Mouse (Mus musculus) gastrocnemius, postnatal 14 days (tissue): ENCODE measurements at regions not wholly inside any gene's neighbourhood (a gene's known extent, or its start where the extent isn't known, plus 50 kb on each side); places are given as distances from the start of the nearest gene placed in this dataset.

ENCODE experiments used
- DNase-seq: peaks from one replicate; pipeline ENCODE4 v3.0.0; 2021; ENCODE audit warnings: mixed read lengths
- intact Hi-C: fragments of 180-260 bp; cut with DNase I; formaldehyde crosslinking; loops from one replicate; pipeline ENCODE4 v1.15.1; 2025; ENCODE audit warnings: low total_unique reads

DNA sequence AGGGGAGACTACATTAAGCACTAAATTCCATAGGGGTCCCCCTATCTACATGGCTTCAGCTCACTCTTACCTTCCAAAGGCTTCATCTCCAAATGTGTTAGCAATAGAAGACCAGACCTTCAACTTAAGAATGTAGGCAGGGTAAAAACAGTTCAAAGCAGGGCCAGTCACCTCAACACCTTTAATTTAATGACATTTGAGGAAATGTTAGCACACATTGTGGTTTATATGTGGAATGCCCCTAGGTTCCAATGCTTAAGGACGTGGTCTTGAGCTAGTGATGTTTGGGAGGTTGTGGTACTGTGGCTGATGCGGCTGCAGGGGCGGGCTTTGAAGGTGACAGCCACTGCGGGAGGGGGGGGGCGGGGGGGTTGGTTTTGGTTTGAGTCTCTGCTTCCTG lies 116.9 kb upstream of the Tut7 start:
- intact Hi-C loops, result no loop called here
- no peak for DNase-seq

DNA sequence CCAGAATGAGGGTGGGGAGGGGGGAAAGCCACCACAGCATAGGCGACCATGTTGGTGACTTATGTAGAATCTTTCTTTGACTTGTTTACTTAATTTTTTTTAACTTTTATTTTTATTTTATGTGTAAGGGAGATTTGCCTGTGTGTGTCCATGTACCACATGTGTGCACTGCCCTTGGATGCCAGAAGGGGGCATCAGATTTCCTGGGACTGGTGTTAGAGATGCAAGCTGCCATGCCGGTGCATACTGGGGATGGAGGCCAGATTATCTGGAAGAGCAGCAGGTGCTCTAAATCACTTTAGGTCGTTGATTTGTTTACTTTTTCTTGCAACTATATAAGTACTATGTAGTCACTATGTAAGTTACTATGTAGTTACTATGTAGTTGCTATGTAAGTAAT lies 114.2 kb upstream of the Tut7 start:
- no peak for DNase-seq
- intact Hi-C loops, result no loop called here

DNA sequence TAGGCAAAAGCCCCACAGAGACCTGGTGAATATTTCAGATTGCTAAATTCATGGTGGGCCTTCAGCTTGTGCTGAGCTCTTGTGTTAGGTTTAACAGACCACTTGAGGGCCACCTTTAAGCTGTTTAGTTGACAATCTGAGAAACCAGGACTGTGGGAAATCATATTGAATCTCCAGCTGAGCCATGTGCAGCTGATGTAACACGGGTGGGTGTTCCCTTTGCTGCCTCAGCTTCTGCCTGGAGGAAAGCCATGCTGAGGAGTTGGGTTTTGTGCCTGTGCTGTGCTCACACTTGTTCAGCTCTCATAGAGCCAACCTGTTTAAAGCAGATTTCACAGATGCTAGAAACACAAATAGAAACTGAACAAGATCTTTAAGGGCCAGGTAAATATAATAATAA lies 111.6 kb upstream of the Tut7 start:
- intact Hi-C loops, result no loop called here
- no peak for DNase-seq

DNA sequence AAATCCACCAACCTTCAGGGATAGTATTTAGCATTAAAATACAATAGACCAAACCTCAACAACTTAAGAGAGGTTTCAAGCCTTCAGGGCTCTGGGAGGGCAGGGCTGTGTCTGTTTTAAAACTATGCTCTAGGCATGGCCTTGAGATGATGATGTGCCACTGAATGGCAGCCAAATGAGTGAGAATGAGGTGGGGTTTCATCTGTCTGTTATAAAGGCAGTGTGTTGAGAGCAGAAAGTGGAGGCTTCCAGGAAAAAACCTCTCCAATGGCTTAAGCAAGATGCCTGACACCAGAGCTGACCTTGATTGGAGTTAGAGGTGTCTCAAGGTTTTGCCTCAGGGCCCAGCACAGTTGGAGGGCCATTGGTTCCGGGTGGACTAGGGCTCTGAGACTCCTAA lies 111.1 kb upstream of the Tut7 start:
- intact Hi-C loops, result no loop called here

DNA sequence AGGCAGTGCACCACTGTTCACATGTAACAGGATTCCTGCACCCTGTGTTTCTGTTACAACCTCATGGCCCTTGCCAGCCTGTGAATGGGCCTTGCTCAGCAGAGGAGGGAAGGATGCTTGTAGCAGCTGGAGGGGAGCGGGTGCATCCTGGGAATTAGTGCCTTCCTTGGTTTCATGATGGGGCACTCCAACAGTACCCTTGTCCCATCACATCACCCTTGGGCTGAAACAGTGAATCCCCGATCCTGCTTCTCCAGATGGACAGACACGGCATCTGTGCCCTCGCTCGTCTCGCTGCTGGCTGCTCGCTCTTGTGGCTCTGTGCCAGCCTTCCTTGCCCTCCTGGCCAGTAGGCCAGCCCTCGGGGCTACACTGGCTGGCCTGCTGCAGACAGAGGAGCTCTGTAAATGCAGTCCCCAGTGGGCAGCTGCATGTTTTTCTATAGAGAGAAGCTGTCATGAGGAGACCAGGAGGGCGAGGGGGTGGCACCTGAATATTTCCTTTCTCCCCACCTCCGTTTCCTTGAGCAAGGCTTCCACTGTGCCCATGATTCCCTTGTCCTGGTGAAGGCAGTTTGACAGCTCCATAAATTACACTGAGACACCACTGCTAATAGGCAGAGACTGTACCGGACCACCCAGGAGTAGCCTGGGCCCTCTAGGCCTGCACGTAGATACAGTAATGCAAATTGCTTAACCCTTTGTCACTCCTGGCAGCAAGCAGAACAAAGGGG lies 104.6 kb upstream of the Tut7 start:
- intact Hi-C loops, result no loop called here
- peak; percentile 68 for DNase-seq

More for the DNA sequence above, 111.1 kb upstream of the Tut7 start:
- no peak for DNase-seq

DNA sequence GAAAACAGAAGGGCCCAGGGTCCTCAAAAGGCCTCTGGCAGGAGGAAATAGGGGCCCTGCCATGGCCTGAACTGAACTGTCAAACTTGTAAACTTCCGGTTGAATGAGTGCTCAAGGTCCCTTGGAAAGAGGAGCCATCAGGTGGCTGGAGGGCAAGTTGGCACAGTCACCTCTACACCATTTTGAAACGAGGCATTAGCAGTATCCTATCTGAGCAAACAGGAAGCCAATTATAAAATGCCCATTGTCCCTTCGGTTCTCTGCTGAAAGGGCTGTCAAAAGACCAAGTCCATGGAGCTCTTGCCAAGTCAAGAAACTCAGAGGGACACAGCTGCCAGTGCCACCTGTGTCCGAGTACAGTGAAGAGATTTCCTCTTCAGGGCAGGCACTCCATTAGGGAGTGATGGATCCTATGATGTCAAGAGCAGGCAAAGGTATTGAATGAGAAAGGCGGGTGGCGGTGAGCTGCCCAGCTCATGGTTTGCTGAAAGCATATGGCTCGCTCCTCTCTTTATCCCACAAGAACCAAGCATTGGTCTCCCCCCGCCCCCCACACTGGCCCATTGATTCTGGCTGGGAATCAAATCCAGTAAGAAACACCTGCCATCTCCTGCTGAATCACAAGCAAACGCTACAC lies 103.0 kb upstream of the Tut7 start:
- intact Hi-C loops, result no loop called here
- DNase-seq, result peak; percentile 17

DNA sequence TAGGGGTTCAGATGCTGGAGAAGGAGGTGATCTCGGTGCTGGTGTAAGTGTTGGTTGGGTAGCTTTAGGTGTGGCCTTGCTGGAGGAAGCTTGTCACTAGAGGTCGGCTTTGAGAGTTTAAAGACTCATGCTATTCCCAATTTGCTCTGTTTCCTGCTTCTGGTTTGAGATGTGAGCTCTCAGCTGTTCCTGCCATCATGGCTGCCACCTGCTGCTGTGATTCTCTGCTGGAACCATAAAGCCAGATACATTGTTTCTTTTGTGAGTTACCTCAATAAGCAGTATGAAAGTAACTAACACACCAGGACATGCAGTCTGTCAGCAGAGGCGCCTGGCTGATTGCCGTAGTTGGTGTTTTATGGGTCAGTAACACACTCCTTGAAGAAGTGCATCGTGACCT lies 94.2 kb upstream of the Tut7 start:
- intact Hi-C loops, result no loop called here
- DNase-seq, result no peak

DNA sequence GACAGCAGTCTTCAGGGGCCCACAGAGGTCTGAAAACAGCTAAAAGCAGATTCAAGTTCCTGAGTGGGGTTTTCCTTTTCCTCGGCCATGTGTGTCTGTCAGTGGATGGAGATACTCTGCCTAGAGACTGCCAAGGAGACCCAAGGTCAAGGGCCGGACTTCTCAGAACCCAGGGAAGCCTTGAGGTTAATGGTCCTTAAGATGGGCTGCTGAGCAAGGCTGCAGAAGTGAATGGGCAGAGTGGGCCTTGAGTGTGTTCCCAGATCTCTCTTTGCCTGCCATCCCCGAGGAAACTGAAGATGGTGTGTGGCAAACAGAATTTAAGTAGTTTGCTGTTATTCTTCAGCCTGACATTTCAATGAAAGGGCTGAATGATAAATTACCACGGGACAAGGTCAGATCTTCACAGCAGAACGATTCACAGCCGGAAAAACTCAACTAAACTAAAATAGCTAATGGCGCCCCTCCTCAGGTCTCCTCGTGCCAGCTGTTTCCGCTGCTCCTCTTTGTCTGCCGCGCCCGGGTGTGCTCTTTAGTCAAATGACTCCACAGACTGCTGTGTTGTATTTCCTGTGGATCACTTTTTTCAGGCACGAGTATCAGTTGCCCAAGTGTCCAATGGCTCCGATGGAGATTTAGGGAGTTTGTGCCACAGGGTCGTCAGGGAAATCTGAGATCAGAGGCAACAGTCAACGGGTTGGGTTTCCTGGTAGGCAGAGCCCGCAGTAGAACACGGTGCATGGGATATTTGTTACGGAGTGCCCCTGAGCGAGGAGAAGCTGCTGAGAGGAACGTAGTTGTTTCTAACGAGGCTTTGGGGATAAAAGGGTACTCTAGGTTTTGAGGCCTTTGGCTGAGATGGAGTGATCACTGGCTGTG lies 93.5 kb upstream of the Tut7 start:
- no peak for DNase-seq
- intact Hi-C loops, result no loop called here

DNA sequence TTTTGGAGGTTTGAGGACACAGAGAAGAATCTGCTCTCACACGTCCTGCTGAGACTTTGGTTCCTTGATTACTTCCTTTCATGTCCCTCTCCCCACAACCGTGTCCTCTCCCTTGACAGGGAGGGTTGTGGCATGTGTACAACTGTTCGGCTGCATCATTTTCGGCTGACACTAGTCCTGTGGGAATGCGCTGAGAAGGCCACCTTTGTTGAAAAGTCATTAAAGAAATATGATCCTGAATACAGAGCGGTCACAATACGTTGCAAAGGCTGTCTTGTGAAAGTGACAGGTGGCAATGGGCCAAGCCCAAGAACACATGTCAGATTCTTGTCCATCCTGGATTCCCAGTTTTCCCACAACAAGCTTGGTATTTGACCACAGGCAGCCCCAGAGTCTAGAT lies 92.8 kb upstream of the Tut7 start:
- DNase-seq, result no peak
- intact Hi-C loops, result no loop called here

DNA sequence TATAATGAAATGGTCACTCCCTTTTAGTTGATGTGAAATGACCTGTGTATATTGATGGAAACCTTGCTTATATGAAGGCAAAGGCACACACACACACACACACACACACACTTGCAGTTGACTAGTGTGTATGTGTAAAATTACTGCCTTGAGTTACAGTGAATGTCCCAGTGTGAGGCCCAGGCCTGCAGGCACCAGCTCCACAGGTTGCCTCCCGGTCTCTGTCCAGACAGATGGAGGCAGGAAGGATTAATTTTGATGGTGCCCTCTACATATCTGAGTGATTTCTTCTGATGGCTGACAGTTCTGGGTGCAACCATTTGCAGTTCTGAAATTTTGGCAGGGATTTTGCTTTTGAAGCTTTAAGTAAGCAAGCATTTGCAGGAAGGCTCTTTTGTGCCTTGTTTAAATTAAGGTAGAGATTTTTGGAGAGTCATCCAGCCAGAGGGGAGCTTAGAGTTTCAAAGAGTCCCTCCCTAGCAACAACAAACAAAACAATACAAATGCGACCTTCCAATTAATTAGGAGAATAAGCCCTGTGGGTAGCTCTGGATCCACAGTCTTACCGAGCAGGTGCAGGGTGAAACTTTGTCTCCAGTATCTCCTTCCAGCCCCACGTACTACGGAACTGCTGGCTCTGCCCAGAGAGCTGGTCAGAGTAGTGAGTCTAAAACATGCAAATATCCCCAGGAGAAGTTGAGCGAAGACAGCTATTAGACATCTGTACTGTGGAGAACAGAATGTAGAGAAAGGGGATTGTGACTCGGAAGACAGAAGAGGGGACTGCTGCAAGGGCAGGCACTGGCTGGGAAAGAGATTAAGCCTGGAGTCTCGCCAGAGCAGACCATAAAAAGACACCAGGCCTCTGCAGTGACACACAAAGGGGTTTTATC lies 87.5 kb upstream of the Tut7 start:
- intact Hi-C loops, result no loop called here
- no peak for DNase-seq

DNA sequence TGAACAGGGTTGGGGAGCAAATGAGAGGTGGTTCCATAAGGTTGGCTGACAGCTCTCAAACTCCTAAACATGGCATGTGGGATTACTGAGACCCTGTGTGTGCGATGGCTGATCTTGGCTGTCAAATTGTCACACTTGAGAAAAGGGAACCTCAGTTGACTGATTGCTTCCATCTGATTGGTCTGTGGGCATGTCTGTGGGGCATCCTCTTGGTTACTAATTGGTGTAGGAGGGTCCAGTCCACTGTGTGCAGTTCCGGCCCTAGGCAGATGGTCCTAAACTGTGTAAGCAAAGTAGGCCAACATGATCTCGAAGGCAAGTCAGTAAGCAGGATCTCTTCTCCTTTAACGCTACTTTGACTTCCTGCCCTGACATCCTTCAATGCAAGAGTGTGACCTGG lies 86.5 kb upstream of the Tut7 start:
- intact Hi-C loops, result no loop called here
- DNase-seq, result no peak

DNA sequence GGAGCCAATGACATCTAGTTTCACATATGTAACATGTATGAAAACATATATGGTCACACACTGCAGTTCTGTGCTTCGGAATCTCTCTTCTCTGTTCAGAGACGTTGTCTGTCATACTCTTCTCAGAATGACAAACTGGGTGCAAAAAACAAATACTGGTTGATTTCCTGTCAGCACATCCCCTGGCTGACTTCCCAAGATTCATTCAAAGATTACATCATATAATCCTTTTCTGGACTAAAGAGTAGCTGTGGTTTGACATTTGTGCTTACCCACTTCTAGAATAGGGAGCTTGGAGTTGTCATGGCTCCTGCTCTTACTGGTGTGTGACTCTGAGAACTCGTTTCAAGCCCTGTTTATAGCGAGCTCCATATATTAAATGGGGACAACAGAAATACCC lies 85.8 kb upstream of the Tut7 start:
- DNase-seq, result no peak
- intact Hi-C loops, result no loop called here

DNA sequence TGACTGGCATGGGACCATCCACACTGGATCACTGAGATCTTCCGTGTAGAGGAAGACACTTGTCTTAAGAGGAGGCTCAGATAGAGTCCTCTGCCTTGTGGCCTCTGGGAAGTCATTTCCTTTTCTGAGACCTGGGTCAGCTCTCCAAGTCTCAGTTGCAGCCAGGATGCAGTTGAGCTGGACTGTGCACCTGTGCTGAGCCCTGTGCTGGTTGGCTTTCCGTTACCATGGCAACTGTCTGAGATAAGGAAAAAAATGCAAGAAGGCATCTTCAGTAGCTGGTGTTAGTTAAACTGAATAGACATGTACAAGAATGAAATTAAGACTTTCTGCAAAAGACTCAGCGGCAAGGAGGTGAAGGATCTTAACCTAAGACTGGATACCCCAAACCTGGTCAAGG lies 82.5 kb upstream of the Tut7 start:
- no peak for DNase-seq
- intact Hi-C loops, result no loop called here

DNA sequence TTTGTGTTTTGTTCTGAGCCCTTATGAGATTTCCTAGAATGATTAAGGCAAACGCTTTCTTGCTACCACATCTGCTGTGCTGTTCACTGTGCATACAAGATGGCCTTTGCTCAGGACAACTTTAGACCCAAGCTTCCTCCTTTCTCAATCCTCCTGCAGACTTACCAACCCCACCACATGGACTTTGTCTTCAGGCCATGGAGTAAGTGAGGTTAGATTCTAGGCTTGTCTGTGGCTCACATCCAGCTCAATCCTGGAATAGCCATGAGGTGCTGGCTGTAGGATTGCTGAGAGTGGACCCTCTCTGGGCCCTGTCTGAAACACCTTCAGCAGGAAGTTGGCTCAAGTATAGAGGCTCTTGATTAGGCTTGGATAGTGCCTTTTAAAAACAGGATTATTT lies 81.5 kb upstream of the Tut7 start:
- intact Hi-C loops, result no loop called here
- no peak for DNase-seq

DNA sequence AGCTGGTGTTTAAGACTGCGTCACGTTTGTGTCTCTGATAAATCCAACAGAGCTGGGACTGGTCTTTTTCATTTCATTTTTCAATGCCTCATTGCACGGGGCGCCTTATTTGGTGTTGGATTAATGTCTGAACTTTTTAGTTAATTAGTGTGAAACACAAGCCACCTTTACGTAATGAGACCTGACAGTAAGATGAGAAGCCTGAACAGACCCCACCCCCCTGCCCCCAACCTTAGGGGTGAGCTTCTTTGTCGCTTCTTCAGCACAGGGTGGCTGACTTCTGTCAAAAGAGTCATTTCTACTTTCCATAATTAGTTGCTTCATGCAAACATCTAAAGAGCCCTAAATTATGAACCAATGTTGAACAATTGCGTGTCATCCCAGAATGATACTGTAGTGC lies 76.6 kb upstream of the Tut7 start:
- intact Hi-C loops, result loop anchor here (10.0 kb wide), 2 partner anchors 275 to 565 kb away; partner anchors contain the start of gene Gas1
- DNase-seq, result no peak

DNA sequence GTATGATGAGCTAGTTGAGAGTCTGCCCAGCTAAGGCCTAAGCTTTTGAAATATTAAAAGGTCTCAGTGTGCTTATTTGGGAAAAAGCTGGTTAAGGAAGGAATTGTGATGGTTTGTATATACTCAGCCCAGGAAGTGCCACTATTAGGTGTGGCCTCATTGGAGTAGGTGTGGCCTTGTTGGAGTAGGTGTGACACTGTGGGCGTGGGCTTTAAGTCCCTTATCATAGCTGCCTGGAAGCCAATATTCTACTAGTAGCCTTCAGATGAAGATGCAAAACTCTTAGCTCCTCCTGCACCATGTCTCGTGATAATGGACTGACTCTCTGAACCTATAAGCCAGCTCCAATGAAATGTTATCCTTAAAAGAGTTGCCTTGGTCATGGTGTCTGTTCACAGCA lies 72.8 kb upstream of the Tut7 start:
- intact Hi-C loops, result loop anchor here (10.0 kb wide), 2 partner anchors 279 to 569 kb away; partner anchors contain the start of gene Gas1

DNA sequence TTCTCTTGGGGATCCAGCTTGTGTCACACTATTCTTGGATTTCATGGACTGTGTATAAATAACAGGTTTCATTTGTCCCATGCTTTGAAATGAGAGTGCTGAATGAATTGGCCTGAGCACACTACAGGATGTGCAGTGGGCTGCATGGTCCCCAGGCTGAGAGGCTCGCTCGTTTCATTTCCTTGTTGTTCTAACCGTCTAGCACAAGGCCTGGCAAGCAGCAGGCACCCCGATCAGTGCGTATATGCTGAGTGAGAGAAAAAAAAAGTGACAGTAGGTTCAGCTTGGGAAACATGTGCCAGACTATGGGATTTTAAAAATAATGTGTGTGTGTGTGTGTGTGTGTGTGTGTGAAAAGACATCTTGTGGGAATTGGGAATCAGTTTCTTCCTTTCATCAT lies 71.1 kb upstream of the Tut7 start:
- DNase-seq, result no peak
- intact Hi-C loops, result loop anchor here (10.0 kb wide), 2 partner anchors 281 to 571 kb away; partner anchors contain the start of gene Gas1

More for the DNA sequence above, 72.8 kb upstream of the Tut7 start:
- DNase-seq, result no peak

DNA sequence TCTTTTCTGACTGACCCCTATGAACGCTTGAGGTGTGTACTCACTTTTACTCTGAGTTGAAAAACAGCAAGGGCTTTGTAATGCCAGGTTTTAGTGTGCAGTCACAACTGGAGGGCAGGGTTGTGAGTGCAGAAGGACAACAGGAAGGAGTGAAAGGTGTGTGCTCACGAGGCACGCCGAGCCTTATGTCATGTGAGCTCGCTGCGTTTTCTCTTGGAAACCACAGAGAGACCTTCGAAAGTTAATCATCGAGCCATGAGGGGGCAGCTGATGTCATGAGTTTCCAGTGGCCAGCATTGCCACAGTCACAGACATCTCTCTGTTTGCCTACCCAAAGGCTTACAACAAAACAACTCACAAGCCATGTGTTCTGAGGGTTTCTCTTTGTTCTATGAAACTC lies 70.0 kb upstream of the Tut7 start:
- intact Hi-C loops, result loop anchor here (10.0 kb wide), 2 partner anchors 282 to 572 kb away; partner anchors contain the start of gene Gas1
- no peak for DNase-seq

DNA sequence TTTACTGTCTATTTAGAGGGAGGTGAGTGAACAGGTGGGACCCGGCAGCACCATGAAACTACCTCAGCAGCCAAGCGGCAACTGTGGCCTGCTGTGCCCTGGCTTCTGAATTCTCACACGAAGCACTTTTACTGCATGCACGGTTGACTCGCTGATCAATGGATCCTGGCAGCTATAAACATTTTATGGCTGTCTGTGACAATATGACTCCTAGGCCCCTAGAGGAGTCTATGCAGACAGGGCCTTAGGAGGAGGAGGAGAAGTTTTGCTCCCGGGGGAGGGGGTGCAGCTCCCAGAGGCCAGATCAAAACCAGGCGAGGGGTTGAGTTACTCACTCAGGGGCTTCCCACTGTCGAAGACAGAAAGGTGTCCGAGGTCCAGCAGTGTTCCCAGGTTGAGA lies 69.4 kb upstream of the Tut7 start:
- no peak for DNase-seq
- intact Hi-C loops, result loop anchor here (10.0 kb wide), 2 partner anchors 282 to 572 kb away; partner anchors contain the start of gene Gas1
